Mouse (Mus musculus): ENCODE measurements around the gene Ccdc82.

DNA sequence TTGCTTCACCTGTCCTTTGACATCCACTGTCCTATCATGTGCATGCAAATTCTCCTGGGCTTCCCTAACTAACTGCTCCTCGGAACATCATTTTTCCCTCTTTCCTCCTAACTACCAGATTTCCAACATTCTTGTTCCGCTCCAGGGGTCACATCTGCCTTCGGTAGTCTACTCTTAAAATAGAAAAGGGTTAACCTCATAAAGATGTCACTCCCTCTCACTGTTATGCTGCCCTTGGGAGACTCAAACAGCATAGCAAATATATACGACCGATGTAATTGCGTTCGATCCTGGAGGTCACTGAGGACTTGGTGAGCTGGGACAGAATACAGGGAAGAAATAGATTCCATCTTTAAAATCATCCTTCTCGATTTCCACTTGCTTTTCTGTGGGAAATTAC, 62.0 kb downstream of the Ccdc82 start:
- no peak for TF ChIP-seq POLR2A (IDR thresholded peaks at IDR 0.05; ENCODE audit: borderline replicate concordance, extremely low read depth, insufficient read depth, insufficient read length, poor library complexity, severe bottlenecking)
- TF ChIP-seq CTCF (IDR thresholded peaks at IDR 0.05; ENCODE audit: borderline replicate concordance, extremely low read depth, insufficient read depth, insufficient read length): no peak
